Mouse (Mus musculus): ENCODE data around the gene Nfe2l1.

- TF ChIP-seq MAZ (IDR thresholded peaks at IDR 0.05; ENCODE audit: low read depth, low read length) (no peak), CTCF (IDR thresholded peaks at IDR 0.05 in 2 of 3, conservative IDR thresholded peaks at IDR 0.05 in 1 of 3; ENCODE audit: control insufficient read depth in 1 of 3, insufficient read depth in 1 of 3, low read depth in 2 of 3, low read length in 3 of 3, poor library complexity in 1 of 3, severe bottlenecking in 1 of 3) (no peak), POLR2A (IDR thresholded peaks at IDR 0.05; ENCODE audit: control insufficient read depth in 1 of 2, insufficient read depth in 1 of 2, low read depth in 1 of 2, low read length in 2 of 2, poor library complexity in 1 of 2) (no peak), USF1 (IDR thresholded peaks at IDR 0.05; ENCODE audit: low read depth, low read length) (no peak), EP300 (IDR thresholded peaks at IDR 0.05; ENCODE audit: low read depth in 1 of 2, low read length in 2 of 2) (no peak)
Measured at GRCm38 (mm10) chr11:96824783-96825495, 4.8 kb downstream of the Nfe2l1 start.

All from MEL (cell line).